Comparison of ENCODE assay signal across 8 mouse cellular contexts in the genomic region with DNA sequence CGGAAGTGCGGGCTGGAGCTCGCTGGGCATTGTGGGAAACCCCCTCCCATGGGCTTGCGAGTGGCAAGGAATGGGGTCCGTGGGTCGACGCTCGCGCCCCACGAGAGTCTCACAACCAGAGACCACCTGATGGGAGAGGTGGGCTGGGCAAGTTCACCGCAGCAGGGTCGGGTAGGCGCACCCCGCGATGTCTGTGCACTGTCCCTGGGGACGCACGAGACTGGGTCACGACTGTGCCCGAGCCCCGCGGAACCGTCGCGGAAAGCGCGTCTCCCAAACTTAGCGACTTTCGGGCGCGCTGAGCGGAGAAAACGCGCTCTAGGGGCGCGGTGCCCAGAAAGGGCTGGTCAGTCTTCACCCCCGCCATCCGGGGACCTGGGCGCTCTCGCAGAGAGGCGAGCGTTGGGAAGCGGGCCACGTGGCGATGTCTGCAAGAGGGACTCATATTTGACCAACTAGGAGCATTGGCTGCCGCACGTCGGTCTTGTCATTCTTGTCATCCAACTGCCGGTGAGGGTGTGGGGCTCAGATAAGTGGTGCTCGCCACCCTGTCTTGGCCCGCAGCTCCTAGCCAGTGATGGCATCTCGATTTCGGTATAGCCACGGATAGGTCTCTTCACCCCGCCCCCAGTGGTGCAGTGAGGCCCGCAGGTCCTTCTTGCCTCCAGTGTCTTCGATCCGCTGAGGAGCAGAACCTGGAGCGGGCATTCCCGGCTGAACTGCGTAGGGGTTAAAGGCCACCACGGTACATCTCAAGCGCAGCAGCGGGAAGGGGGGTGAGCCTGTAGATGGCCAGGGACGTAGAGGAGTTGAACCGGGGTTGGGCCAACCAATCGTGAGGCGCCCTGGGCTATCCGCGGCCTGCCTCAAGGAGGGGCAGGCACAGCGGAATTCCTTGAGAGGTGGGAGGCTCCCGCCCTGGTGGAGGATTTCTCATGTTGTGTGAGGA. TPM values are rescaled to one million over a fixed set of nuclear protein-coding genes. Genes with fewer than 3 reads are reported as not detected.
A peak's percentile ranks its signal among the peaks of the same experiment; 100 is the strongest.
DNase-seq lines count a peak whose midpoint lies in the region; ATAC-seq and TF ChIP-seq lines count a peak whose summit lies in the region.

No protein-coding gene starts in this region.

- H3K4me3 ChIP-seq in forebrain, embryonic 15.5 days: peak overlapping the region; percentile 95
- peak overlapping the region; percentile 64 for H3K4me3 ChIP-seq in left cerebral cortex, adult 2 months

- peaks cover 21% of the 10 kb centered on the region for H3K4me1 ChIP-seq in forebrain, embryonic 15.5 days

- H3K9ac ChIP-seq in forebrain, embryonic 15.5 days (replicated peaks): peak overlapping the region; percentile 75

- H3K4me2 ChIP-seq in forebrain, embryonic 15.5 days (replicated peaks): peak overlapping the region; percentile 99

- no peak overlapping the region for H3K27ac ChIP-seq in forebrain, embryonic 15.5 days (replicated peaks)
- H3K27ac ChIP-seq in left cerebral cortex, adult 2 months: peak overlapping the region; percentile 47

- ATAC-seq in forebrain, embryonic 15.5 days (replicated peaks): peak; percentile 63
- ATAC-seq in hematopoietic stem cell, adult 5-6 weeks (replicated peaks in 1 of 2; ENCODE audit: insufficient read depth in 1 of 2, low FRiP score in 2 of 2, low TSS enrichment in 1 of 2, low read depth in 1 of 2, poor library complexity in 2 of 2, severe bottlenecking in 2 of 2): peak; percentile 22 to 56; a peak in 2 of 4 replicates

- H3K9me3 ChIP-seq in forebrain, embryonic 15.5 days: no peaks in the 10 kb centered on the region

- no peaks in the 10 kb centered on the region for H3K36me3 ChIP-seq in forebrain, embryonic 15.5 days

- under 1% methylated on average over 67 of the region's 71 CpGs for WGBS in forebrain, embryonic 15.5 days

- H3K27me3 ChIP-seq in forebrain, embryonic 15.5 days: peaks cover 29% of the 10 kb centered on the region

- intact Hi-C loops in left cerebral cortex, adult 2 months (cut with DNase I): loop anchor here (2.0 kb wide), 2 partner anchors 39 to 61 kb away; partner anchors contain the start of gene Dnajc5

- peak; percentile 94 for DNase-seq in R1 (ENCODE audit: low read depth, low spot score)
- DNase-seq in cerebellum, adult 18-20 months: peak; percentile 64 to 71
- peak; percentile 24 to 40 for DNase-seq in left cerebral cortex, adult 2 months (ENCODE audit: extremely low spot score in 1 of 2, low spot score in 2 of 2)
- DNase-seq in lung, postnatal 4 days: peak; percentile 69 to 84
- peak; percentile 20 for DNase-seq in right cerebral cortex, adult 18-20 months
- DNase-seq in adipocyte (ENCODE audit: low spot score): no peak

- TF ChIP-seq CTCF in left cerebral cortex, adult 2 months (IDR thresholded peaks at IDR 0.05): no peak

RNA-seq across cellular contexts. Expression of gene Zbtb46, which starts 0.7 kb away (rescaled TPM):
- polyA plus RNA-seq in forebrain, embryonic 15.5 days (2015; fragmentation: Nextera tagmentation; extraction: Ambion mirVana): 9.5 and 10.7 TPM in 2 replicates
- total RNA-seq in hematopoietic stem cell, adult 5-6 weeks (2017): 1.3 and 6.0 TPM in 2 replicates
- total RNA-seq in left cerebral cortex, adult 2 months (2021): 10 to 100 TPM; 12.0 to 13.7 TPM

RNA-seq across cellular contexts. Expression of gene Abhd16b, which starts 33.1 kb away (rescaled TPM):
- not detected in 2 replicates for polyA plus RNA-seq in forebrain, embryonic 15.5 days (2015; fragmentation: Nextera tagmentation; extraction: Ambion mirVana)
- not detected in 2 replicates for total RNA-seq in hematopoietic stem cell, adult 5-6 weeks (2017)
- not detected for total RNA-seq in left cerebral cortex, adult 2 months (2021)

RNA-seq across cellular contexts. Expression of gene Tpd52l2, which starts 37.0 kb away (rescaled TPM):
- polyA plus RNA-seq in forebrain, embryonic 15.5 days (2015; fragmentation: Nextera tagmentation; extraction: Ambion mirVana): 133 and 141 TPM in 2 replicates
- 118 and 129 TPM in 2 replicates for total RNA-seq in hematopoietic stem cell, adult 5-6 weeks (2017)
- total RNA-seq in left cerebral cortex, adult 2 months (2021): 10 to 100 TPM; 73.2 to 76.3 TPM
